Mouse (Mus musculus): ENCODE measurements around the gene Far1. TPM values are rescaled to one million over a fixed set of nuclear protein-coding genes. Genes with fewer than 3 reads are reported as not detected.

Far1 gene
- polyA plus RNA-seq, 1 experiment from 2014 or later = 79.2 TPM

DNA sequence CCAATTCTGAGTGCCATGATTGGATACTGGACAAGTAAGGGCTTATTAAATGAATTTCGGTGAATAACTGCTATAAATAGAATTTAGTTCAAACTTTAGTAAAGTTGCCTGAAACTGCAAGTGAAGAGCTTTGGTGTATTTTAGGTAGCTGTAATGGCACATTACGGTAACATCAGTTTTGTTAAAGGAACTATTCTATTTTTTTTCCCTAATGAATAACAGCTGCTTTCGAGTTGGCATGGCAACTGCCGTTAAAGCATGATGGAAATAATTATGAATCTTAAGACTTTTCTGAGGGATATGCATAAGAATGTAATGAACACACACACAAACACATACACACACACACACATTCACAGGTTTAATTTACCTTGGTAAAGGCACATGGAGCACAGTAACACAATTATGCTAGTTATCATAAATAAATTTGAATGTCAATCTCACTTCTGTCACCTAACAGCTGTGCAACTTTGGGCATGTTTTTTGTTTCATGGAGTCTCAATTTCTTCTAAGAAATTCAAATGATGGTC is 8.1 kb upstream of the Far1 start:
- H3K4me3 ChIP-seq (ENCODE audit: low read length) = no peak overlapping the region
- H3K4me1 ChIP-seq (replicated peaks; ENCODE audit: control insufficient read depth, insufficient read depth, low read length) = 0 out of 2 replicates have a peak, but pooled peaks cover 2% of the 10 kb centered on the region
- H3K36me3 ChIP-seq (ENCODE audit: control insufficient read depth, insufficient read depth, low read length) = no peaks in the 10 kb centered on the region
- no peak overlapping the region for H3K27ac ChIP-seq (ENCODE audit: low read length)
- H3K9ac ChIP-seq (ENCODE audit: low read length) = no peak overlapping the region
- no peak for ATAC-seq (ENCODE audit: low read depth)
- no peak overlapping the region for H3K4me2 ChIP-seq (ENCODE audit: low read depth, low read length)
- no peaks in the 10 kb centered on the region for H3K27me3 ChIP-seq (ENCODE audit: control insufficient read depth, insufficient read depth, low read depth, low read length)
- WGBS = 72% methylated on average over 4 of the region's 4 CpGs
- H3K9me3 ChIP-seq (ENCODE audit: control insufficient read depth, low read length) = no peaks in the 10 kb centered on the region

GRCm38 (mm10) chr7:113507846-113508245 is 5.8 kb upstream of the Far1 start:
- no peak overlapping the region for H3K9ac ChIP-seq (ENCODE audit: low read length)
- H3K27ac ChIP-seq (ENCODE audit: low read length) = no peak overlapping the region
- WGBS = 57% methylated on average over 3 of the region's 3 CpGs
- no peaks in the 10 kb centered on the region for H3K9me3 ChIP-seq (ENCODE audit: control insufficient read depth, low read length)
- H3K36me3 ChIP-seq (ENCODE audit: control insufficient read depth, insufficient read depth, low read length) = no peaks in the 10 kb centered on the region
- no peak for ATAC-seq (ENCODE audit: low read depth)
- H3K4me1 ChIP-seq (replicated peaks; ENCODE audit: control insufficient read depth, insufficient read depth, low read length) = 0 out of 2 replicates have a peak, but pooled peaks cover 2% of the 10 kb centered on the region
- H3K4me3 ChIP-seq (ENCODE audit: low read length) = no peak overlapping the region
- no peak overlapping the region for H3K4me2 ChIP-seq (ENCODE audit: low read depth, low read length)
- no peaks in the 10 kb centered on the region for H3K27me3 ChIP-seq (ENCODE audit: control insufficient read depth, insufficient read depth, low read depth, low read length)

- 68% methylated on average over 3 of the region's 3 CpGs for WGBS
- no peak for ATAC-seq (ENCODE audit: low read depth)
Observed at GRCm38 (mm10) chr7:113511396-113511795, 2.2 kb upstream of the Far1 start.

GRCm38 (mm10) chr7:113512527-113513285 is 928 bp upstream of the Far1 start:
- H3K36me3 ChIP-seq (ENCODE audit: control insufficient read depth, insufficient read depth, low read length) = no peaks in the 10 kb centered on the region
- peak overlapping the region; percentile 67 for H3K4me3 ChIP-seq (ENCODE audit: low read length)
- no peaks in the 10 kb centered on the region for H3K27me3 ChIP-seq (ENCODE audit: control insufficient read depth, insufficient read depth, low read depth, low read length)
- H3K4me1 ChIP-seq (replicated peaks; ENCODE audit: control insufficient read depth, insufficient read depth, low read length) = peaks cover 11% of the 10 kb centered on the region
- ATAC-seq (ENCODE audit: low read depth) = no peak
- H3K9me3 ChIP-seq (ENCODE audit: control insufficient read depth, low read length) = no peaks in the 10 kb centered on the region
- H3K27ac ChIP-seq (ENCODE audit: low read length) = peak overlapping the region; percentile 81
- 13% methylated on average over 20 of the region's 20 CpGs for WGBS
- peak overlapping the region; percentile 94 for H3K4me2 ChIP-seq (ENCODE audit: low read depth, low read length)
- H3K9ac ChIP-seq (ENCODE audit: low read length) = peak overlapping the region; percentile 84

More at GRCm38 (mm10) chr7:113511396-113511795, 2.2 kb upstream of the Far1 start:
- Histone ChIP-seq H3K9me3 (ENCODE audit: control insufficient read depth, low read length) (no peaks in the 10 kb centered on the region), H3K4me1 (replicated peaks; ENCODE audit: control insufficient read depth, insufficient read depth, low read length) (peaks cover 11% of the 10 kb centered on the region), H3K27ac (ENCODE audit: low read length) (no peak overlapping the region), H3K9ac (ENCODE audit: low read length) (no peak overlapping the region), H3K27me3 (ENCODE audit: control insufficient read depth, insufficient read depth, low read depth, low read length) (no peaks in the 10 kb centered on the region), H3K36me3 (ENCODE audit: control insufficient read depth, insufficient read depth, low read length) (no peaks in the 10 kb centered on the region), H3K4me3 (ENCODE audit: low read length) (no peak overlapping the region), H3K4me2 (ENCODE audit: low read depth, low read length) (no peak overlapping the region)

DNA sequence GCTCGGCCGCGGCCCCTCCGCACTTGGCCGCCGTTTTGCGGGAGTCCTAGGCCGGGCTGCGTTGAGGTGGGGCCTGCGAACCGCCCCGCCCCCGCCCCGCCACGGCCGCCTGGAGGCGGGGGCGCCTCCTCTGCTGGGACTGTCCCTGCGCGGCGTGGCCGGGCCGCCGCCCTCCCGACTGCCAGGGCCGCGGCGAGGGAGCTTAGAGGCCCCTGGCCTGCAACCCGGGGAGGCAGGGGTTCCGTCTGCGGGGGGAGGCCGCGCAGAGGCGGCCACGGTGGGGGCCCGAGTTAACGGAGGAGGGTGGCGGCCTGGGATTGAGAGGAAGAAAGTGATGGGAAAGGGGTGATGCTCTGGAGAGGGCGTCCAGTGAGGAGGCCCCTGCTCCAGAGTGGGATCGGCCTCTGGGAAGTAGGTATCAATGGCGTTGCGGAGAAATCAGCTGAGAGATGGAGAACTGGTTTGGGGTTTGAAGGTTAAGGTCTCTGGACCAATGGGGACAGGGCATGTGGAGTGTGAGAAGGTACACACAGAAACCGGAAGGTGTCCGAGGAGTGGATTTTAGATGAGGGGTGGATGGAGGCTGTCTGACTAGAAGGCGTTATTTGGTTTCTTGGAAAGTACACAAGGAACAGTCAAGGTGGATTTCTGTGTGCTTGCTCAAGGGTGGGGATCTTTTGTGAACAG is 472 bp downstream of the Far1 start:
- ATAC-seq (ENCODE audit: low read depth) = peak; percentile 85
- H3K36me3 ChIP-seq (ENCODE audit: control insufficient read depth, insufficient read depth, low read length) = no peaks in the 10 kb centered on the region

GRCm38 (mm10) chr7:113515831-113516230 is 2.2 kb downstream of the Far1 start:
- WGBS = 90% methylated on average over 4 of the region's 4 CpGs
- no peak for ATAC-seq (ENCODE audit: low read depth)
- Histone ChIP-seq H3K4me3 (ENCODE audit: low read length) (no peak overlapping the region), H3K27me3 (ENCODE audit: control insufficient read depth, insufficient read depth, low read depth, low read length) (no peaks in the 10 kb centered on the region), H3K36me3 (ENCODE audit: control insufficient read depth, insufficient read depth, low read length) (no peaks in the 10 kb centered on the region), H3K4me1 (replicated peaks; ENCODE audit: control insufficient read depth, insufficient read depth, low read length) (peaks cover 11% of the 10 kb centered on the region), H3K9ac (ENCODE audit: low read length) (no peak overlapping the region), H3K27ac (ENCODE audit: low read length) (no peak overlapping the region), H3K9me3 (ENCODE audit: control insufficient read depth, low read length) (no peaks in the 10 kb centered on the region), H3K4me2 (ENCODE audit: low read depth, low read length) (no peak overlapping the region)

More for the DNA sequence above, 472 bp downstream of the Far1 start:
- Histone ChIP-seq H3K9ac (ENCODE audit: low read length) (peak overlapping the region; percentile 78), H3K4me3 (ENCODE audit: low read length) (peak overlapping the region; percentile 67), H3K4me2 (ENCODE audit: low read depth, low read length) (peak overlapping the region; percentile 75), H3K9me3 (ENCODE audit: control insufficient read depth, low read length) (no peaks in the 10 kb centered on the region), H3K27me3 (ENCODE audit: control insufficient read depth, insufficient read depth, low read depth, low read length) (no peaks in the 10 kb centered on the region), H3K27ac (ENCODE audit: low read length) (peak overlapping the region; percentile 91), H3K4me1 (replicated peaks; ENCODE audit: control insufficient read depth, insufficient read depth, low read length) (peaks cover 11% of the 10 kb centered on the region)
- WGBS = 1% methylated on average over 40 of the region's 45 CpGs

DNA sequence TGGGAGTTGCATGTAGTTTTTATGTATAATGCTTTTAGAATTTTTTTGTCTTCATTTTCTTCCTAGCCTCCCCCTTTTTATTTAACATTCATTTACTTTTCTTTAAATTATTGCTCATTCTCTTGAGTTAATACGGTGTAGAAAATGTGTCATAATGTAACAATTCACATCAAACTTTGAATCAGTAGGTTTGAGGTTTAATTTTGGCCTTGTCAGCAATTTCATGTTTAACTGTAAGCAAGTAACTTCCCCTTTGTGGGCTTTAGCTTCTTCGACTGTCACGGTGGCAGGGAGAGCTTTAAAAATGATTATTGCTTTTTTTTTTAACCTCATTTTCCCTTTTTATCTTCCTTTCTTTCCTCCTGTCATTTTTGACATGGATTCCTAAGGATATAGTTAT is 4.8 kb downstream of the Far1 start:
- no peak for ATAC-seq (ENCODE audit: low read depth)
- H3K27ac ChIP-seq (ENCODE audit: low read length) = no peak overlapping the region
- no peaks in the 10 kb centered on the region for H3K9me3 ChIP-seq (ENCODE audit: control insufficient read depth, low read length)
- no peaks in the 10 kb centered on the region for H3K36me3 ChIP-seq (ENCODE audit: control insufficient read depth, insufficient read depth, low read length)
- H3K27me3 ChIP-seq (ENCODE audit: control insufficient read depth, insufficient read depth, low read depth, low read length) = no peaks in the 10 kb centered on the region
- no peak overlapping the region for H3K9ac ChIP-seq (ENCODE audit: low read length)
- no peak overlapping the region for H3K4me2 ChIP-seq (ENCODE audit: low read depth, low read length)
- H3K4me1 ChIP-seq (replicated peaks; ENCODE audit: control insufficient read depth, insufficient read depth, low read length) = peaks cover 11% of the 10 kb centered on the region
- WGBS = 54% methylated on average over 3 of the region's 3 CpGs
- H3K4me3 ChIP-seq (ENCODE audit: low read length) = no peak overlapping the region

GRCm38 (mm10) chr7:113518961-113519360 is 5.3 kb downstream of the Far1 start:
- no peak overlapping the region for H3K4me3 ChIP-seq (ENCODE audit: low read length)
- 88% methylated on average over 2 of the region's 2 CpGs for WGBS
- no peak for ATAC-seq (ENCODE audit: low read depth)

GRCm38 (mm10) chr7:113543158-113543557 is 29.5 kb downstream of the Far1 start:
- no peaks in the 10 kb centered on the region for H3K4me1 ChIP-seq (replicated peaks; ENCODE audit: control insufficient read depth, insufficient read depth, low read length)
- no peak overlapping the region for H3K9ac ChIP-seq (ENCODE audit: low read length)
- H3K36me3 ChIP-seq (ENCODE audit: control insufficient read depth, insufficient read depth, low read length) = peaks cover 6% of the 10 kb centered on the region
- no peaks in the 10 kb centered on the region for H3K9me3 ChIP-seq (ENCODE audit: control insufficient read depth, low read length)
- 35% methylated on average over 1 of the region's 1 CpGs for WGBS
- no peak for ATAC-seq (ENCODE audit: low read depth)
- H3K27ac ChIP-seq (ENCODE audit: low read length) = no peak overlapping the region
- H3K4me3 ChIP-seq (ENCODE audit: low read length) = no peak overlapping the region
- no peaks in the 10 kb centered on the region for H3K27me3 ChIP-seq (ENCODE audit: control insufficient read depth, insufficient read depth, low read depth, low read length)
- H3K4me2 ChIP-seq (ENCODE audit: low read depth, low read length) = no peak overlapping the region

More at GRCm38 (mm10) chr7:113518961-113519360, 5.3 kb downstream of the Far1 start:
- H3K27ac ChIP-seq (ENCODE audit: low read length) = no peak overlapping the region
- peaks cover 11% of the 10 kb centered on the region for H3K4me1 ChIP-seq (replicated peaks; ENCODE audit: control insufficient read depth, insufficient read depth, low read length)
- H3K9me3 ChIP-seq (ENCODE audit: control insufficient read depth, low read length) = no peaks in the 10 kb centered on the region
- H3K9ac ChIP-seq (ENCODE audit: low read length) = no peak overlapping the region
- H3K4me2 ChIP-seq (ENCODE audit: low read depth, low read length) = no peak overlapping the region
- no peaks in the 10 kb centered on the region for H3K27me3 ChIP-seq (ENCODE audit: control insufficient read depth, insufficient read depth, low read depth, low read length)
- H3K36me3 ChIP-seq (ENCODE audit: control insufficient read depth, insufficient read depth, low read length) = no peaks in the 10 kb centered on the region

Data from lung, embryonic 16.5 days (tissue).